In the genomic region with DNA sequence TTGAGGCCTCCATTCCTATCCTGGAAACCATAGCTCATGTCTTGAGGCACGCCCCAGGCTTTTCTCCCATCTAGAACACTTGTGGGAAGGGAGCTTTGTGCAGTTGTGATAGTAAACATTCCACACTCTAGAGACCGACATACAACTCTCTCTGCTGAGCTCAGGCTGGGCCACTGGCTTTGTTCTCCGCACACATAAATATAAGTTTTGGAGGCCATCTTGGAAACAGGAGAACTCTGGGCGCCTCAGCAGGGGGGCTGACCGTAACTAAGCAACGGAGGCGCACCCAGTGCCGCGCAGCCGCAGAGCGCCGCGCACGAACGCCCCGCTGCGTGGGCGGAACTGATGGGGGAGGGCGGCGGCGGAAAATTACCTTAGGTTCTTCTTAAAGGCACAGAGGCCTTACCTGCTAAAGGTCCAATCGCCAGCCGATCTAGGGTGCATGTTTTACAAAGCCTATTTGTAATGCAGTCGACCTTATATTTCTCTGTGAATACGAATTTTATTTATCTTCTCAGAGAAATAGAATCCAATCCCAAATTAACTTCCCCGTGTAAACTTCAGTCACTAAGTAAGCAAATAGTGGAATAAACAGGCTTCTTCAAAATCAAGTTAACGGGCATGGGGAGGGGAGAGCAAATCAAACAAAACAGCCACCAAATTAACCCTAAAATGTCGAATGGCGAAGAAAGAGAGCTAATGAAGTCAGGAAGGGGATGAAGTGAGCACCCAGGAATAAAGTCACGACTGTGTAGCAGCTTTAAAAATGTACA, we compare ENCODE assay signal across 1 mouse cellular context.
A peak's percentile ranks its signal among the peaks of the same experiment; 100 is the strongest.
TF ChIP-seq lines count a peak whose summit lies in the region.

No protein-coding gene starts in this region.

TF ChIP-seq in CH12.LX, 34 proteins besides CTCF, POLR2A, EP300 and RAD21 (continued from another document):
- TF ChIP-seq TBP (conservative IDR thresholded peaks at IDR 0.05; ENCODE audit: low read depth, low read length) = peak; percentile 66
- no peak for TF ChIP-seq ZNF384 (IDR thresholded peaks at IDR 0.05; ENCODE audit: low read depth, low read length)
- TF ChIP-seq RCOR1 (conservative IDR thresholded peaks at IDR 0.05; ENCODE audit: low read depth, low read length) = no peak
- TF ChIP-seq PAX5 (IDR thresholded peaks at IDR 0.05; ENCODE audit: low read length) = no peak
- TF ChIP-seq HCFC1 (IDR thresholded peaks at IDR 0.05; ENCODE audit: low read depth, low read length) = peak; percentile 73
- TF ChIP-seq MEF2A (IDR thresholded peaks at IDR 0.05; ENCODE audit: borderline replicate concordance, low read depth, low read length) = peak; percentile 63; the same call in 1 of the 2 replicates
- TF ChIP-seq SMC3 (IDR thresholded peaks at IDR 0.05; ENCODE audit: low read depth, low read length) = no peak
- TF ChIP-seq E2F4 (IDR thresholded peaks at IDR 0.05; ENCODE audit: insufficient replicate concordance, low read depth, low read length) = no peak
- TF ChIP-seq ZKSCAN1 (IDR thresholded peaks at IDR 0.05; ENCODE audit: borderline replicate concordance, low read depth, low read length) = no peak
- TF ChIP-seq CHD1 (IDR thresholded peaks at IDR 0.05; ENCODE audit: low read depth, low read length) = no peak
- no peak for TF ChIP-seq KAT2A (IDR thresholded peaks at IDR 0.05; ENCODE audit: insufficient replicate concordance, low read length)
- TF ChIP-seq BHLHE40 (IDR thresholded peaks at IDR 0.05; ENCODE audit: low read depth, low read length) = no peak
- TF ChIP-seq USF2 (conservative IDR thresholded peaks at IDR 0.05; ENCODE audit: low read depth, low read length) = no peak
- no peak for TF ChIP-seq JUN (IDR thresholded peaks at IDR 0.05; ENCODE audit: insufficient read depth, low read depth, low read length)
- no peak for TF ChIP-seq ZC3H11A (IDR thresholded peaks at IDR 0.05; ENCODE audit: low read depth, low read length)
- TF ChIP-seq MAX (IDR thresholded peaks at IDR 0.05; ENCODE audit: low read length) = no peak
- TF ChIP-seq POLR2AphosphoS2 (IDR thresholded peaks at IDR 0.05; ENCODE audit: low read depth, low read length) = no peak
- peak; percentile 97 for TF ChIP-seq NRF1 (IDR thresholded peaks at IDR 0.05; ENCODE audit: low read depth, low read length)
- 0 out of 2 replicates have a peak, but pooled peaks have one; percentile 29 for TF ChIP-seq MXI1 (IDR thresholded peaks at IDR 0.05; ENCODE audit: low read depth, low read length)
- peak; percentile 69 for TF ChIP-seq CHD2 (IDR thresholded peaks at IDR 0.05; ENCODE audit: low read length)
- no peak for TF ChIP-seq MAFK (IDR thresholded peaks at IDR 0.05; ENCODE audit: insufficient replicate concordance, low read length)
